Mouse (Mus musculus): ENCODE measurements at regions not wholly inside any gene's neighbourhood (a gene's known extent, or its start where the extent isn't known, plus 50 kb on each side); places are given as distances from the start of the nearest gene placed in this dataset.

DNA sequence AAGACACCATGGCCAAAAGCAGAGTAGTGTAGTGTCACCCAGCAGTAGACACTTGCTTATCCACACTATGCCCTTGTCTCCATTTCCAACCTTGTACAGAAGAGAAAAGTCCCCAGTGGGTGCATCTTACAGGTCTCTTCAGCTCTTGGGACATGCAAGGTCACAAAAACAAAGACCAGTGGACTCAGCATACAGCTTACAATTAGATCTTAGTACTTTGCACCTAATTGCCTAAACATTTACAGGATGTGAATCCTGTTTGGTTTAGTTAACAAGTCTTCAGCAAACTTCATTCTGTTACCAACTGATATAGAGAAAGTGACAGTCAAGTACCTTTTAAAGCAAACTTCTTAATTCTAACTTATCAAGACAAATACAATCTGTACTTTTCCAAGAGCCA, 87.4 kb downstream of the Scgb2b26 start:
- DNase-seq: peak in 1 of 2 experiments; percentile 32

DNA sequence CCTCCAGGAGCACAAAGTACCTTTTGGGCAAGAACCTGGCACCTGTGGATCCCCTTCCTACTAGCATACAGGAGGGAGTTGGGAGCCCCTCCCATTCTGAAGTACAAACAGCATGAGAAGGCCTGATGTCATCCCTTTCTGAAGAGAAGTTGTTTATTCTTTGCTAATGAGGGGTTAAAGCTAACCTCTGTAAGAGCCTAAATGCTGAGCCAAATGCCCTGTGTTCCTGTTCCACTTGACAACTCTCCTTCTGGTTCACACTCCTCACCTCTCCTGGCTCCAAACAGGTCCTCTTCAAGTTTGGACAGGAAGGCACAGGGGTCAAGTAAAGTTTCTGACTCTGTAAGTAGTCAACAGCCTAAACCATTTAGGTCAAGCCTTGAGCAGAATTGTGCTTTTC, 89.9 kb downstream of the Scgb2b26 start:
- peak; percentile 24 to 34 for DNase-seq
